8 mouse cellular contexts compared by ENCODE assay signal in genomic region chr11:75679439-75680171, GRCm38 (mm10). TPM values are rescaled to one million over a fixed set of nuclear protein-coding genes. Genes with fewer than 3 reads are reported as not detected.
DNase-seq lines count a peak whose midpoint lies in the region; ATAC-seq and TF ChIP-seq lines count a peak whose summit lies in the region.

No protein-coding gene starts in this region.

- peak overlapping the region; percentile 96 for H3K27ac ChIP-seq in layer of hippocampus, adult 2 months
- peak overlapping the region; percentile 86 for H3K27ac ChIP-seq in brown adipose tissue, adult 24 weeks (replicated peaks; ENCODE audit: low read depth, low read length)
- H3K27ac ChIP-seq in hindbrain, embryonic 13.5 days: peak overlapping the region; percentile 95

- peaks cover 8% of the 10 kb centered on the region; the same call in 1 of the 2 replicates for H3K4me1 ChIP-seq in brown adipose tissue, adult 24 weeks (ENCODE audit: control insufficient read depth, insufficient read depth, insufficient read length, low read length)
- H3K4me1 ChIP-seq in hindbrain, embryonic 13.5 days (replicated peaks): peaks cover 27% of the 10 kb centered on the region

- intact Hi-C loops in left cerebral cortex, postnatal 10 days (cut with DNase I): no loop called here

- H3K9ac ChIP-seq in hindbrain, embryonic 13.5 days: peak overlapping the region; percentile 94

- peak overlapping the region; percentile 85 for H3K4me2 ChIP-seq in hindbrain, embryonic 13.5 days

- H3K36me3 ChIP-seq in hindbrain, embryonic 13.5 days: peaks cover 11% of the 10 kb centered on the region; the same call in 1 of the 2 replicates

- TF ChIP-seq CTCF in layer of hippocampus, adult 2 months (conservative IDR thresholded peaks at IDR 0.05): peak; percentile 70

- peak overlapping the region; percentile 71 for H3K4me3 ChIP-seq in layer of hippocampus, adult 2 months
- peak overlapping the region; percentile 87 for H3K4me3 ChIP-seq in brown adipose tissue, adult 24 weeks (ENCODE audit: insufficient read depth, low read depth, low read length)
- peak overlapping the region; percentile 100 for H3K4me3 ChIP-seq in hindbrain, embryonic 13.5 days

- peak; percentile 50 to 53 for DNase-seq in layer of hippocampus, adult 2 months (ENCODE audit: low spot score in 2 of 2)
- no peak for DNase-seq in layer of hippocampus, adult 18-20 months (ENCODE audit: low spot score in 2 of 2)
- DNase-seq in frontal cortex, postnatal 10 days (ENCODE audit: low spot score in 2 of 2): peak; percentile 61 to 66
- peak; percentile 21 to 80 for DNase-seq in left cerebral cortex, postnatal 10 days (ENCODE audit: extremely low spot score in 1 of 2, low spot score in 2 of 2)
- peak; percentile 34 for DNase-seq in right cerebral cortex, postnatal 25 days

- WGBS in hindbrain, embryonic 13.5 days: under 1% methylated on average over 40 of the region's 43 CpGs

- no peaks in the 10 kb centered on the region for H3K27me3 ChIP-seq in hindbrain, embryonic 13.5 days

- no peaks in the 10 kb centered on the region for H3K9me3 ChIP-seq in hindbrain, embryonic 13.5 days

- peak; percentile 85 for ATAC-seq in hindbrain, embryonic 13.5 days (ENCODE audit: low FRiP score)
- ATAC-seq in megakaryocyte progenitor cell, adult 5-6 weeks (replicated peaks; ENCODE audit: poor library complexity): peak; percentile 61

RNA-seq across cellular contexts. Expression of gene Crk, which starts 0.5 kb away (rescaled TPM):
- total RNA-seq in layer of hippocampus, adult 2 months (2021): 100 to 1,000 TPM; 123 to 136 TPM
- 100 to 1,000 TPM; 128 to 129 TPM for total RNA-seq in layer of hippocampus, adult 18-20 months (2021)
- 56.9 and 64.4 TPM in 2 replicates for polyA plus RNA-seq in brown adipose tissue, adult 24 weeks (2012; ENCODE audit: insufficient read depth, insufficient read length, missing spikeins)
- 120 TPM in 2 replicates for polyA plus RNA-seq in hindbrain, embryonic 13.5 days (2015; fragmentation: Nextera tagmentation; extraction: Ambion mirVana)
- total RNA-seq in left cerebral cortex, postnatal 10 days (2021): 100 to 1,000 TPM; 123 to 129 TPM
- total RNA-seq in megakaryocyte progenitor cell, adult 5-6 weeks (2015): 32.0 and 32.6 TPM in 2 replicates
- 28.4 and 40.0 TPM in 2 replicates for total RNA-seq in megakaryocyte progenitor cell, adult 5-6 weeks (2017)

RNA-seq across cellular contexts. Expression of gene Myo1c, which starts 29.3 kb away (rescaled TPM):
- total RNA-seq in layer of hippocampus, adult 2 months (2021): 10 to 100 TPM; 16.5 to 19.9 TPM
- total RNA-seq in layer of hippocampus, adult 18-20 months (2021): 10 to 100 TPM; 12.9 to 14.1 TPM
- polyA plus RNA-seq in brown adipose tissue, adult 24 weeks (2012; ENCODE audit: insufficient read depth, insufficient read length, missing spikeins): 65.7 and 72.5 TPM in 2 replicates
- 8.8 and 9.6 TPM in 2 replicates for polyA plus RNA-seq in hindbrain, embryonic 13.5 days (2015; fragmentation: Nextera tagmentation; extraction: Ambion mirVana)
- 10 to 100 TPM; 27.3 to 30.8 TPM for total RNA-seq in left cerebral cortex, postnatal 10 days (2021)
- 11.4 and 12.2 TPM in 2 replicates for total RNA-seq in megakaryocyte progenitor cell, adult 5-6 weeks (2015)
- total RNA-seq in megakaryocyte progenitor cell, adult 5-6 weeks (2017): 9.0 and 15.4 TPM in 2 replicates

RNA-seq across cellular contexts. Expression of gene Inpp5k, which starts 48.8 kb away (rescaled TPM):
- 10 to 100 TPM; 49.4 to 50.4 TPM for total RNA-seq in layer of hippocampus, adult 2 months (2021)
- 10 to 100 TPM; 40.2 to 45.2 TPM for total RNA-seq in layer of hippocampus, adult 18-20 months (2021)
- polyA plus RNA-seq in brown adipose tissue, adult 24 weeks (2012; ENCODE audit: insufficient read depth, insufficient read length, missing spikeins): 19.1 and 24.1 TPM in 2 replicates
- 38.8 and 41.2 TPM in 2 replicates for polyA plus RNA-seq in hindbrain, embryonic 13.5 days (2015; fragmentation: Nextera tagmentation; extraction: Ambion mirVana)
- 10 to 100 TPM; 44.2 to 50.3 TPM for total RNA-seq in left cerebral cortex, postnatal 10 days (2021)
- 38.1 and 43.0 TPM in 2 replicates for total RNA-seq in megakaryocyte progenitor cell, adult 5-6 weeks (2015)
- 21.9 and 23.7 TPM in 2 replicates for total RNA-seq in megakaryocyte progenitor cell, adult 5-6 weeks (2017)

RNA-seq across cellular contexts. Expression of gene Ywhae, which starts 53.1 kb away (rescaled TPM):
- 1,000 to 10,000 TPM; 1,140 to 1,236 TPM for total RNA-seq in layer of hippocampus, adult 2 months (2021)
- total RNA-seq in layer of hippocampus, adult 18-20 months (2021): 1,000 to 10,000 TPM; 1,181 to 1,213 TPM
- polyA plus RNA-seq in brown adipose tissue, adult 24 weeks (2012; ENCODE audit: insufficient read depth, insufficient read length, missing spikeins): 296 and 331 TPM in 2 replicates
- polyA plus RNA-seq in hindbrain, embryonic 13.5 days (2015; fragmentation: Nextera tagmentation; extraction: Ambion mirVana): 1,500 and 1,527 TPM in 2 replicates
- total RNA-seq in left cerebral cortex, postnatal 10 days (2021): 1,000 to 10,000 TPM; 1,585 to 1,598 TPM
- 610 and 625 TPM in 2 replicates for total RNA-seq in megakaryocyte progenitor cell, adult 5-6 weeks (2015)
- total RNA-seq in megakaryocyte progenitor cell, adult 5-6 weeks (2017): 325 and 442 TPM in 2 replicates

Comparison
In these comparisons a context has a peak if more than half of its experiments do, and no peak if none do; other contexts are left out.
1. DNase-seq: peak in layer of hippocampus, adult 2 months (2 of 2), frontal cortex, postnatal 10 days (2 of 2), left cerebral cortex, postnatal 10 days (2 of 2) and right cerebral cortex, postnatal 25 days (single experiment); none in layer of hippocampus, adult 18-20 months (0 of 2).
2. Peak in every context shown above with its lines, with median percentiles within 50 percentile points of each other: H3K27ac ChIP-seq and H3K4me3 ChIP-seq.